Mouse (Mus musculus) embryonic fibroblast, embryonic 13.5 days (primary cell): Measurements from ENCODE around the gene Cotl1. TPM values are rescaled to one million over a fixed set of nuclear protein-coding genes. Genes with fewer than 3 reads are reported as not detected.
"Not testable (repeated sequence)": the region's sequence is repeated elsewhere in the genome, so short reads cannot be mapped to it uniquely, and the experiment has no call there.

Experiments
- H3K27ac ChIP-seq: 2 replicates; pipeline ENCODE4 v1.5.1; 2012; ENCODE audit warnings: low read length, control low read depth, inconsistent platforms; ENCODE audit not compliant: insufficient read depth
- H3K4me1 ChIP-seq: 2 replicates; pipeline ENCODE4 v1.6.1; 2011; ENCODE audit warnings: low read length; ENCODE audit not compliant: control insufficient read depth, insufficient read depth
- H3K4me3 ChIP-seq: 2 replicates; pipeline ENCODE4 v1.5.1; 2011; ENCODE audit warnings: mild to moderate bottlenecking, control low read depth, low read length; ENCODE audit not compliant: insufficient read depth
- CTCF ChIP-seq: IDR thresholded peaks from 2 replicates; pipeline ENCODE4 v1.5.1; 2011; ENCODE audit warnings: mild to moderate bottlenecking, control low read depth, low read length, moderate library complexity, borderline replicate concordance; ENCODE audit not compliant: insufficient read depth
- POLR2A ChIP-seq: IDR thresholded peaks from 2 replicates; pipeline ENCODE4 v1.6.1; 2011; ENCODE audit warnings: low read depth, mild to moderate bottlenecking, control low read depth, low read length, moderate library complexity
- polyA plus RNA-seq: library from polyadenylated mRNA; stranded (reverse); fragments of >200 nt; gene quantifications from 2 replicates; pipeline ENCODE4 v1.2.4, GENCODE M21; 2011; ENCODE audit warnings: low read depth; ENCODE audit not compliant: missing spikeins, insufficient read length

Gene Cotl1
- polyA plus RNA-seq, 1 experiment = 35.5 TPM

DNA sequence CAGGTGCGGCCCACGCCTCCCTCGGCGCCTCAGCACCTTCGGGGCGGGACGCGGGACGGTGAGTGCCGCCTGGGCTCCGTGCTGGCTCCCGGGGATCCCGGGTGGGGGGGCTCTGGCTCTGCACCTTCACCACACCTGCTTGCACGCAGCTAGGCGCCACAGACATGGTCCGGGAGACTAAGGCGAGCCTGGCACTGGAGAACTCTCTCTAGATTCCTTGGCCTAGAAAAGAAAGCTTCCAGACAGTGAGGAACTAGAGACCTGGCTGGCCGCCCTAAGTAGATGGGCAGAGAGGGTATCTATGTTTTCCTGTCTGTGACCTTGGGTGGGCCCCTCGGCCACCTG is 22.0 kb upstream of the Cotl1 start:
- TF ChIP-seq POLR2A (no peak), CTCF (no peak)
- Histone ChIP-seq H3K27ac (no peak overlapping the region), H3K4me3 (peak overlapping the region; percentile 56)

DNA sequence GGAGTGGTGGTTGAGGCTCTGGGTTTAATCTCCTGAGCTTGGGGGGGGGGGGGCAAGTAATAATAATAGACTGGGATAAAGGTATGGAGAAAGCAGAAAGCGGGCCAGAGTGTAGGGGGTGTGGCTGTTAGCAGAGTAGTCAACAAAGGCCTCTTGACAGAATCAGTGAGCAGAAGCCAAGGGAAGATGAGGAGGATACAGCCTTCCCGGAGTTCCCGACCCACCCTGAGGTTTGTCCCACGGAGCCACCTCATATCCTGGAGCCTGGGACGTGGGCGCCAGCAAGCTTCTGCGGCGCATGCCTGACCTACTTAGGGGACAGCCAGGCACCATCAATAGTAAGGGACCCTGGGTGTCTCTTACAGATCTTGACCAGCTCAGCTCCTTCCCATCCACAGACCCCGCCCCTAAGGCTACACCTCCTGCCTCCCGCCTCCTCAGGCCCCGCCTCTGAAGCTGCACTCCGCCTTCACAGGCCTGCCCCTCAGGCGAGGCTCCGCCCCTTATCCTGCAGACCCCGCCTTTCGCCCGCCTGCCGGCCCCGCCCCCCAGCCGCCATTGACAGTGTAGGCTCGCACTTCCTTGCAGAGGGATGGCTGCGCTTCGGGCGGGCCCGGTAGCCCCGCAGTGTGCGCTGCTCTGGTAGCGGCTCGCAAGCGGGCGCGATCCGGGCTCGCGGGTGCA is 21.5 kb upstream of the Cotl1 start, which contains the start of gene Klhl36:
Gene Klhl36, plus strand, starts transcription at position 561 of the 684 bp plus-strand sequence.
- TF ChIP-seq POLR2A = peak; percentile 58
- no peak for TF ChIP-seq CTCF
- peak within 1 kb of the TSS; percentile 56 for H3K4me3 ChIP-seq
- no peak within 1 kb of the TSS for H3K27ac ChIP-seq
- H3K4me1 ChIP-seq = no peaks in the 10 kb centered on the region

More for the DNA sequence above, 22.0 kb upstream of the Cotl1 start:
- H3K4me1 ChIP-seq = no peaks in the 10 kb centered on the region

DNA sequence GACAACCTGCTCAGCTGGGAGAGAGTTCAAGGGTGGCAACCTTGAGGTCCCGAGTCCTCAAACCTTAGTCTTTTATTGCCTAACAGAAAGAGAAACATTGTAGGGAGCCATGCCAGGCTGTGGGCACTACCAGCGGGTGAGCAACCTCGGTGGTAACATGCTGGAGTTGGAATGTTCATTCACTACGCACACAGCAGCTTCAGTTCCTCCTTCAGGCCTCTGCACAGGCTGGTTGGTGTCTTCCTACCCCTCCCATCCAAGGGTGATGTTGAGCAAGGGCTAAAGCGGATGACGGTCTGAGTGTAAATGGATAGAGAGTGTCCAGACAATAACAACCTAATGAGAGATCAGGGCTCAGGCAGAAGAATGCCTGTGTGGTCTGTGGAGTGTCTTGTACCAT is 17.4 kb upstream of the Cotl1 start:
- TF ChIP-seq POLR2A = no peak
- TF ChIP-seq CTCF = no peak
- H3K27ac ChIP-seq = no peak overlapping the region
- no peak overlapping the region for H3K4me3 ChIP-seq
- H3K4me1 ChIP-seq = no peaks in the 10 kb centered on the region

- Histone ChIP-seq H3K4me1 (no peaks in the 10 kb centered on the region), H3K27ac (no peak overlapping the region), H3K4me3 (no peak overlapping the region)
- TF ChIP-seq POLR2A (no peak), CTCF (no peak)
Measured at GRCm38 (mm10) chr8:119855656-119856055, 15.3 kb upstream of the Cotl1 start.

DNA sequence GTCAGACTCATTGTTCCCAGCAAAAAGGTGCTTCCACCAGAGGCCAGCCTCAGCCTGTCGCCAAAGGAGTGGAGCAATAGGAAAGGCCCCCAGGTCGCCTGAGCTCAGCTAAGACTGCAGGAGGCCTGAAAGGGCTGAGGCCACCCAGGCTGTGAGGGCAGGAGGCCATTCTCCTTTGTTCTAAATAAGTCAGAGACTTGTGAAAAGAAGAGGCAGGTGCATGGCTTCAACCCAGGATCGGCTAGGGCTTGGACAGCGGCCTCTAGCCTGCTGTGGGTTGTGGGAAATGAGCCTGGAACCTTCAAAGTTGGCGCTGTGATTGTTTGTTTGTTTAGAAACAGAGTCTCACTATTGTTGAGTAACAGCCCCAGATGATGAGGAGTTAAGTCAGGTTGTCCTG is 13.7 kb upstream of the Cotl1 start:
- TF ChIP-seq POLR2A = no peak
- no peak for TF ChIP-seq CTCF
- Histone ChIP-seq H3K4me1 (no peaks in the 10 kb centered on the region), H3K27ac (no peak overlapping the region), H3K4me3 (no peak overlapping the region)

DNA sequence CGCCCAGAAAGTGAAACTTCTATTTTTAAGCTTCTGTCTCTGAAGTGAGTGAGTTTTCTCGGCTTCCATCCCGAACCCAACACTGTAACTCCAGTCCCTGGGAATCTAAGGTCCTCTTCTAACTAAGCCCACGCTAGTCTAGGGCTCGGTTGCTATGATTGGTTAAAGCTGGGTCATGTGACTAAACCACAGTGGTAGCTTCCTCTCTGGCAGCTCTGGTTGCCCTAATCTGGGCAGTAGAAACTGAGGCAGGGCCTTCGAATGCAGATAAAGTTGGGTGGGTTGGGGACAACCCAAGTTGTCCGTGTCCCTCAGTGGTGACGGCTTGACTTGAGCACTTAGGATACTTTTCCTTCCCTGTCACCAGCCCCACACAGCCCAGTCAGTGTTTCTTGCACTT is 13.2 kb upstream of the Cotl1 start:
- H3K27ac ChIP-seq = no peak overlapping the region
- H3K4me3 ChIP-seq = no peak overlapping the region

GRCm38 (mm10) chr8:119847232-119847922 is 7.0 kb upstream of the Cotl1 start:
- H3K4me1 ChIP-seq = no peaks in the 10 kb centered on the region
- TF ChIP-seq CTCF = no peak
- no peak for TF ChIP-seq POLR2A
- H3K4me3 ChIP-seq = no peak overlapping the region
- no peak overlapping the region for H3K27ac ChIP-seq

More for the DNA sequence above, 13.2 kb upstream of the Cotl1 start:
- H3K4me1 ChIP-seq = no peaks in the 10 kb centered on the region
- TF ChIP-seq CTCF = no peak
- TF ChIP-seq POLR2A = no peak

DNA sequence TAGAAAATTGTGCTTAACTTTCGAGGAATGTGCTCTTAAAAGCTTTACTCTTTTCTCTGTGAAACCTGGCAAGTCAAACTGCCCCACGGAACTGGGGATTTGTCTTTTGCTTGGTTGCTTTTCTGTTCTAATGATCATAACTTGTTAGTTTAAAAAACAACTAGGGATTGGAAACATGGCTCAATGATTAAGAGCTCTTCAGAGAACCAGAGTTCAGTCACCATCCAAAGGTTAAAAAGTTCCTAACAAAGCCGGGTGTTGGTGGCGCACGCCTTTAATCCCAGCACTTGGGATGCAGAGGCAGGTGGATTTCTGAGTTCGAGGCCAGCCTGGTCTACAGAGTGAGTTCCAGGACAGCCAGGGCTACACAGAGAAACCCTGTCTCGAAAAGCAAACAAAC is 5.4 kb upstream of the Cotl1 start:
- H3K4me1 ChIP-seq, H3K27ac ChIP-seq, H3K4me3 ChIP-seq: not testable (repeated sequence)

DNA sequence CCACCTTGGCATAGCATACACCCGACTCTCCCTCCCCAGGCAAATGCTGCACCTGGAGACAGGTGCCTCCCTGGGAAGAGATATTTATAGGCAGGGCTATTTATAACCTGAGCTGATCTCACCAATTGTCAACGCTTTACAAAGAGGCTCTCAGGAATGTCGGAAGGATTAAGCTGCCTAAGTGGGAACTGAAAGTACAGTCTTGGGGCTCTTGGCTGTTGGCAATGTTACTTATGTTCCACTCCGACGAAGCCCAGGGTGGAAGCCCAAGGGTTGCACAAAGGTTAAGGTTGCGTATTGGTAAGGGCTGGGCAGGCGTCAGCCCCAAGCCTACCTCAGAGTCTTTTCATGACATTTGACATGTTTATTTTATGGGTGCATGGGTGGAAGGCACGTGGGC is 4.2 kb upstream of the Cotl1 start:
- no peak overlapping the region for H3K4me3 ChIP-seq
- TF ChIP-seq POLR2A (no peak), CTCF (no peak)
- peaks cover 4% of the 10 kb centered on the region; the same call in 1 of the 2 replicates for H3K4me1 ChIP-seq
- H3K27ac ChIP-seq = no peak overlapping the region

GRCm38 (mm10) chr8:119843444-119843843 is 3.1 kb upstream of the Cotl1 start:
- TF ChIP-seq CTCF (peak; percentile 24; the same call in 1 of the 2 replicates), POLR2A (no peak)
- Histone ChIP-seq H3K27ac (no peak overlapping the region), H3K4me3 (no peak overlapping the region), H3K4me1 (peaks cover 4% of the 10 kb centered on the region; the same call in 1 of the 2 replicates)
